Mouse (Mus musculus): Measurements from ENCODE around the gene Stx12. TPM values are rescaled to one million over a fixed set of nuclear protein-coding genes. Genes with fewer than 3 reads are reported as not detected.

Gene Stx12
- polyA plus RNA-seq, 1 experiment from 2014 or later = 57.7 TPM

GRCm38 (mm10) chr4:132860880-132861279 is 23.4 kb downstream of the Stx12 start:
- H3K4me2 ChIP-seq = no peak overlapping the region
- no peaks in the 10 kb centered on the region for H3K27me3 ChIP-seq
- no peak overlapping the region for H3K4me3 ChIP-seq (replicated peaks)
- no peaks in the 10 kb centered on the region for H3K4me1 ChIP-seq
- H3K9ac ChIP-seq = no peak overlapping the region
- 90% methylated on average over 1 of the region's 1 CpGs for WGBS
- H3K9me3 ChIP-seq (replicated peaks) = no peaks in the 10 kb centered on the region
- peaks cover 87% of the 10 kb centered on the region for H3K36me3 ChIP-seq
- H3K27ac ChIP-seq = no peak overlapping the region
- ATAC-seq (replicated peaks; ENCODE audit: low FRiP score) = no peak

- H3K36me3 ChIP-seq = peaks cover 24% of the 10 kb centered on the region
- H3K27me3 ChIP-seq = no peaks in the 10 kb centered on the region
- peaks cover 14% of the 10 kb centered on the region for H3K4me1 ChIP-seq
- H3K27ac ChIP-seq = peak overlapping the region; percentile 81
- H3K9ac ChIP-seq = peak overlapping the region; percentile 87
- 92% methylated on average over 1 of the region's 1 CpGs for WGBS
- peak overlapping the region; percentile 70 for H3K4me2 ChIP-seq
- no peak for ATAC-seq (replicated peaks; ENCODE audit: low FRiP score)
- H3K4me3 ChIP-seq (replicated peaks) = peak overlapping the region; percentile 82
- H3K9me3 ChIP-seq (replicated peaks) = no peaks in the 10 kb centered on the region
Observed at GRCm38 (mm10) chr4:132843705-132844071, 40.6 kb downstream of the Stx12 start.

- Histone ChIP-seq H3K4me3 (replicated peaks) (peak within 1 kb of the TSS; percentile 82), H3K9me3 (replicated peaks) (no peaks in the 10 kb centered on the region), H3K27me3 (no peaks in the 10 kb centered on the region), H3K9ac (peak within 1 kb of the TSS; percentile 87), H3K27ac (peak within 1 kb of the TSS; percentile 81), H3K4me1 (peaks cover 14% of the 10 kb centered on the region), H3K4me2 (peak within 1 kb of the TSS; percentile 70), H3K36me3 (peaks cover 26% of the 10 kb centered on the region)
- under 1% methylated on average over 40 of the region's 40 CpGs for WGBS
- ATAC-seq (replicated peaks; ENCODE audit: low FRiP score) = peak; percentile 99
Observed at GRCm38 (mm10) chr4:132842970-132843704, 41.2 kb downstream of the Stx12 start, which contains the start of gene Ppp1r8. Gene Ppp1r8, minus strand, starts transcription at chr4:132843169.

GRCm38 (mm10) chr4:132842281-132842906 is 41.9 kb downstream of the Stx12 start:
- peak overlapping the region; percentile 87 for H3K9ac ChIP-seq
- no peaks in the 10 kb centered on the region for H3K27me3 ChIP-seq
- peak overlapping the region; percentile 70 for H3K4me2 ChIP-seq
- peak; percentile 63 for ATAC-seq (replicated peaks; ENCODE audit: low FRiP score)
- under 1% methylated on average over 30 of the region's 30 CpGs for WGBS
- H3K36me3 ChIP-seq = peaks cover 32% of the 10 kb centered on the region
- H3K4me1 ChIP-seq = peaks cover 14% of the 10 kb centered on the region
- H3K27ac ChIP-seq = peak overlapping the region; percentile 81
- no peaks in the 10 kb centered on the region for H3K9me3 ChIP-seq (replicated peaks)
- peak overlapping the region; percentile 82 for H3K4me3 ChIP-seq (replicated peaks)

GRCm38 (mm10) chr4:132841493-132841892 is 42.8 kb downstream of the Stx12 start:
- Histone ChIP-seq H3K4me1 (peaks cover 14% of the 10 kb centered on the region), H3K9me3 (replicated peaks) (no peaks in the 10 kb centered on the region), H3K36me3 (peaks cover 41% of the 10 kb centered on the region), H3K9ac (peak overlapping the region; percentile 87), H3K4me3 (replicated peaks) (peak overlapping the region; percentile 82), H3K27ac (no peak overlapping the region), H3K27me3 (no peaks in the 10 kb centered on the region), H3K4me2 (peak overlapping the region; percentile 70)
- ATAC-seq (replicated peaks; ENCODE audit: low FRiP score) = no peak
- WGBS = 73% methylated on average over 3 of the region's 3 CpGs

- H3K9ac ChIP-seq = no peak overlapping the region
- H3K27me3 ChIP-seq = no peaks in the 10 kb centered on the region
- no peaks in the 10 kb centered on the region for H3K4me1 ChIP-seq
- peaks cover 47% of the 10 kb centered on the region for H3K36me3 ChIP-seq
- 77% methylated on average over 8 of the region's 8 CpGs for WGBS
- H3K27ac ChIP-seq = no peak overlapping the region
- ATAC-seq (replicated peaks; ENCODE audit: low FRiP score) = no peak
- no peak overlapping the region for H3K4me3 ChIP-seq (replicated peaks)
- no peak overlapping the region for H3K4me2 ChIP-seq
- no peaks in the 10 kb centered on the region; the same call in 1 of the 2 replicates for H3K9me3 ChIP-seq (replicated peaks)
Observed at GRCm38 (mm10) chr4:132823614-132824366, 60.5 kb downstream of the Stx12 start.

GRCm38 (mm10) chr4:132818442-132818841 is 65.9 kb downstream of the Stx12 start:
- no peaks in the 10 kb centered on the region; the same call in 1 of the 2 replicates for H3K9me3 ChIP-seq (replicated peaks)
- no peak overlapping the region for H3K9ac ChIP-seq
- no peak overlapping the region for H3K27ac ChIP-seq
- 55% methylated on average over 2 of the region's 2 CpGs for WGBS
- ATAC-seq (replicated peaks; ENCODE audit: low FRiP score) = no peak
- no peaks in the 10 kb centered on the region for H3K4me1 ChIP-seq
- H3K36me3 ChIP-seq = 0 out of 2 replicates have a peak, but pooled peaks cover 2% of the 10 kb centered on the region
- H3K27me3 ChIP-seq = no peaks in the 10 kb centered on the region
- no peak overlapping the region for H3K4me3 ChIP-seq (replicated peaks)
- H3K4me2 ChIP-seq = no peak overlapping the region

GRCm38 (mm10) chr4:132816855-132817254 is 67.5 kb downstream of the Stx12 start:
- no peaks in the 10 kb centered on the region for H3K4me1 ChIP-seq
- H3K27me3 ChIP-seq = no peaks in the 10 kb centered on the region
- H3K36me3 ChIP-seq = 0 out of 2 replicates have a peak, but pooled peaks cover 2% of the 10 kb centered on the region
- no peak for ATAC-seq (replicated peaks; ENCODE audit: low FRiP score)
- H3K9me3 ChIP-seq (replicated peaks) = no peaks in the 10 kb centered on the region; the same call in 1 of the 2 replicates
- no peak overlapping the region for H3K27ac ChIP-seq
- H3K4me3 ChIP-seq (replicated peaks) = no peak overlapping the region
- WGBS = 65% methylated on average over 2 of the region's 2 CpGs
- H3K9ac ChIP-seq = no peak overlapping the region
- H3K4me2 ChIP-seq = no peak overlapping the region

GRCm38 (mm10) chr4:132816404-132816803 is 67.9 kb downstream of the Stx12 start:
- Histone ChIP-seq H3K9ac (no peak overlapping the region), H3K27ac (no peak overlapping the region), H3K27me3 (no peaks in the 10 kb centered on the region), H3K4me2 (no peak overlapping the region), H3K36me3 (0 out of 2 replicates have a peak, but pooled peaks cover 2% of the 10 kb centered on the region), H3K4me3 (replicated peaks) (no peak overlapping the region), H3K4me1 (no peaks in the 10 kb centered on the region), H3K9me3 (replicated peaks) (no peaks in the 10 kb centered on the region; the same call in 1 of the 2 replicates)
- no peak for ATAC-seq (replicated peaks; ENCODE audit: low FRiP score)
- 77% methylated on average over 7 of the region's 7 CpGs for WGBS

GRCm38 (mm10) chr4:132809621-132810020 is 74.7 kb downstream of the Stx12 start:
- Histone ChIP-seq H3K9ac (no peak overlapping the region), H3K36me3 (no peaks in the 10 kb centered on the region), H3K4me1 (no peaks in the 10 kb centered on the region), H3K9me3 (replicated peaks) (0 out of 2 replicates have a peak, but pooled peaks cover 3% of the 10 kb centered on the region), H3K27ac (no peak overlapping the region), H3K4me2 (no peak overlapping the region), H3K4me3 (replicated peaks) (no peak overlapping the region), H3K27me3 (no peaks in the 10 kb centered on the region)
- WGBS = 93% methylated on average over 5 of the region's 5 CpGs
- ATAC-seq (replicated peaks; ENCODE audit: low FRiP score) = no peak

GRCm38 (mm10) chr4:132807771-132808641 is 76.3 kb downstream of the Stx12 start:
- Histone ChIP-seq H3K4me2 (no peak overlapping the region), H3K4me3 (replicated peaks) (no peak overlapping the region), H3K4me1 (no peaks in the 10 kb centered on the region), H3K9ac (no peak overlapping the region), H3K9me3 (replicated peaks) (0 out of 2 replicates have a peak, but pooled peaks cover 3% of the 10 kb centered on the region), H3K27me3 (no peaks in the 10 kb centered on the region), H3K27ac (no peak overlapping the region), H3K36me3 (no peaks in the 10 kb centered on the region)
- no peak for ATAC-seq (replicated peaks; ENCODE audit: low FRiP score)
- WGBS = 76% methylated on average over 5 of the region's 5 CpGs
